Mouse (Mus musculus): ENCODE results near the gene Dnah3.

Dnah3 gene

DNA sequence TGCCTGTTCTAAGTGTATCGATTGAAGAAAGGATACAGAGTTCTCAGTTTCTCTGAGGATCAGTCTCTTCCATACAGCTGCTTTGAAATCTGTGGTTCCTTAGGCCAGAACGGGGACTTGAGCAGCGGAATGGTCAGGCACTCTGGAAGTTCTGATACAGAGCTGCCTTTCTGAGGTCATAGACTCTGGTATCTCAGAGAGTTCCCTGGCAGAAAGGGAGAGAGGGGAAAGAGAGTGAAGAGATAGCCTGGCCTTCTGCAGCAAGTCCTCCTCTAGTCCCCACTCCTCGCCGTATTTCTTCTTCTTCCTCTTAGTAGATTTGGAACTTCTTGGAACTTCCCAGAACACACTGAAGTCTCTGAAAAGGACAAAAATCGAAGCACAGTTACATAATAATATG is at the start of gene Dnah3:
Gene Dnah3, minus strand, starts transcription at position 101 of the 400 bp plus-strand sequence.
- no peak for DNase-seq (ENCODE audit: low spot score)

DNA sequence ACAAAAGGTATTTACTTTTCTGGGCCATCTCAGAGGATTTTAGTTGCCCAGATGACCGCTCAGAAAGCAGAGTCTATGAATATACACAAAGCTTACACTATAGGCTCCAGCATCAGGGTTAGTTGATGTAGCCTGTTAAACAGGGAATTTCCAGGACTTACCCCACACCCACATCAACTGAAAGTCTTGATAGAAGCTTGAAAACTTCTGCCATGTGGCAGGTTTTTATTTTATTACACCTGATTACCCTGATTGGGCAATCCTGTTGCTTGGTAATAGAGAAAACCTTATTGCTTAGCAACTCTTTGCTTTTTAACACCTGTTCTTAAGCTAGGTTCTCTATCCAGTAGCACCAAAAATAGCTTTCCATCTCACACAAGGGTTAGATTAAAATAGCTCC is 47.7 kb upstream of the Dnah3 start:
- no peak for DNase-seq (ENCODE audit: low spot score)

DNA sequence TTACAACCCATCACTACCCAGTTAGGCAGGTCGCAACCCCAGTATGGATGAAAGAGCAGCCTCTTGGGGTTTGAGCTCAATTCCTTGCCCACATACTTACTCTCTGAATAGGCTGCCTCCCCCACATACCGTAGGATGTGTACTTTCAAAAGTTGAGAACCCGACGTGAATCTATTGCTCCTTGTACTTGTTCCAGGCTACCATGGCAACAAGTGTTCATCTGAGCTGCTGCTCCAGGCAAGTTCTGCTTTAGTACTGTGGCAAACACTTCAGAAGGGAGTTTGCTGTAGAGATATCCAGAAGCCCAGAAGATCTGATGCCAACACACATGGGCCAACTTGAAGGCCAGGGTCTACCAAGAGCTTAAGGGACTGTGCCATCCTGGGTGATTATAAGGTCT is 33.9 kb upstream of the Dnah3 start:
- no peak for DNase-seq (ENCODE audit: low spot score)

DNA sequence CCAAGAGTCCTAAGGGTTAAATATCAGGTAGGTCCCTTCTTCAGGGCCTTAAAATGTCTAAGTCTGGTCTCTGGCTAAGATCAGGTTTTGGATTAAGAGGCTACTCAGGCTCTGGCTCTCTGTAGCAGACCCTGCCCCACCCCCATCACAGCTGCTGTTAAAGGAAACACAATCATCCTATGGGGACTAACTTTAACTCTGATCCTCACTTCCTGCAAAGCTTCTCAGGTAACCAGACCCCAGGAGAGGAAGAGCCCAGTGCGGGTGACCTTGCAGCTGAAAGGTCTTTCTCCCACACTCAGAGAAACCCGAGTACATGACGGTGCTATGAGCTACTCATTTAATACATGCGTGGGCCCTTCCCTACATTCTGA is 32.6 kb upstream of the Dnah3 start:
- DNase-seq (ENCODE audit: low spot score) = no peak

DNA sequence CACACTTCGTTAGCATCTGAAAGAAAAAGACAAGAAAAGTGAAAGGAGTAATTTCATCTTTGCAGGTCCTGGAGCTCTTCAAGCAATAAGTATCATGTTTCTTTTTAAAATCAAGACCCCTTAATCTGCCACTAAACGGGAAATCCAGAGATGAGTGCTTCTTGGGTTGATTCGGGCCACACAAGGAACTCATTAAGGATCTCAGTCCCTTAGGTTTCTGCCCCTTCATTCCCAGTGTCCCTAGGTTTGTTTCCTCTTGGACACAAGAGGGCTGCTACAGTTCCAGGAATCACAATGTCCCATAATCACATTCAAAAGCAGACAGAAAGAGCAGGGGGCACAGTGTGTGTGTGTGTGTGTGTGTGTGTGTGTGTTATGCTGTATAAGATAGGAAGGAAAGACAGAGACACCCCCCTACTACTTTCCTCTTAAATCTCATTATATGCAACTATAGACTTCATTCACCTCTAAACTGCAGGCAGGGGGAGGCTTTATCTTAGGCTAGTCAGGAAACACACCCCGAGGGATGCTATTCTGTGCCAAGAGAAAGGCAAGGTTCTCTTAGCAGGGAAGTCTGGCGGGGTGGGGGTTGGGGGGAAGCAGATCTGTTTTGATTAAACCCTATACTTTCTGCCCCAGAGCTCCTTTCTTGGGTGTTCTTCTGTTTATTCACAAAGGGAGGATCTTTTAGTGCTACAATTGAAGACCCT is 32.1 kb upstream of the Dnah3 start:
- no peak for DNase-seq (ENCODE audit: low spot score)

DNA sequence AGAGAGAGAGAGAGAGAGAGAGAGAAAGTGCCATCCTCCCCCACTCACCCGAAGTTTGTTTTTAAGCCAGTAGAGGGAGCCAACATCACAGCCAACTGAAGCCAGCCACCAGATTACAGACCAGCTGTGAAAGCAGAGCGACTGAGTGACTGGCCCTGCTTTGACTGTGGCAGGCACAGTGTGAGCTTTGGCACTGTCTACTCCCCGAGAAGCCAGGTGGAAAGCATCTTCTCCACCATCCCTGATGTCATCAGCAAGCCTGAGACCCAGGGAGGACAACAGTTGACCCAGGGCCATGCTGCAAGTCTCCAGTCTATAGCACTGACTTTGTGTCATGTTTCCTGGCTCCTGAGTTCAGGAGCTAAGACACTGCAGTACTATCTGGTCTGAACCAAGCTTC is 29.8 kb upstream of the Dnah3 start:
- DNase-seq (ENCODE audit: low spot score) = peak; percentile 54

DNA sequence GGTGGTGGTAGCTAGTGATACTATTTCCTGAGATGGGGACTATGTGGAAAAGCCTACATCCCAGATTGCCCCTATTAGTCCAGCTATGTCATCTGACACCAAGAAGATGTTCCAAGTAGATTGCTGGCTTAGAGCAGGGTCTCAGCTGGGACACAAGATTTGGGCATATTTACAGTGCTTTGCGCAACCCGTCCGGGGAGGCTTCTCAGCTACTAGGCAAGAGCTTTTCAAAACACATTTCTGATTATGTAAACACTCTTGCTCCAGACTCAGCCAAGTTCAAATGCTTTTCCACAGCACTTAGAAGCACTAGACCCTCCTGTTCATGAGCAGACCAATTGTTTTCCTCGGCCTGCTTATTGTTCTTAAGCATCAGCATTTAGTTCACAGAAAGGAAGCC is 28.7 kb upstream of the Dnah3 start:
- no peak for DNase-seq (ENCODE audit: low spot score)

DNA sequence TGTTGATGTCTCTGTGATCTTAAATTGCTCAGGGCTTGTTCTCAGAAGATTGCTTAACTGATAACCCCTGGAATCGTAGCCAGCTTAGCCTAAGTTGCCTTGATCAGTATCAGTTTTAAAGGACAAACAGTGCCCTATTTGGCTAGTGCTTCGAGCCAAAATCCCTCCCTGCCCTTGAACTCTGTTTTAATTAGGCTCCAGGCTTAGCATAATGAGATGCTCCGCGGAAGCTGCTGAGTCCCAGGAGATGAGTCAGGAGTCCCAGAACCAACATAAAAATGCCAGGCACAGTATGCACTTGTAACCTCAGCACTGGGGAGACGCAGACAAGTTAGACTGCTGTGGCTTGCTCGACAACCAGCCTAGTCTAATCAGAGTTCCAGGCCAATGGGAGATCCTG is 22.4 kb upstream of the Dnah3 start:
- no peak for DNase-seq (ENCODE audit: low spot score)

DNA sequence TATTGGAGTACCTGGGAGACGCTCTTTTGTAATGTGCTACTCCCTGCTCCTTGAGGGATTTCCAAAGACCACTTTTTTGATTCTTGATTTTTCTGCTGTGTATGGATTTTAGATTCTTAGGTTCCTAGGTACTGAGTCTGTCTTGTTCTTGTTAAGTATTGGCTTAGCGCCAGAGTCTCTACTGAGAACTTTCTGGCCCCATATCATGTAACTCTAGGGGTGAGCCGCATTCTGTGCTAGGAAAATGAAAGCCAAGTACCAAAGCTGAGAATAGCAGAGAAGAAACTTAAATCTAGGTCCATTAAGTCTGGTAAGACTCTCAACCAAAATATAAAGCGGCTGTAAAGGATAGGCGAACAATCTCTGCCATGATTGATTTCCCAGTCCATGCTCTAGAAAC is 21.9 kb upstream of the Dnah3 start:
- DNase-seq (ENCODE audit: low spot score) = no peak

DNA sequence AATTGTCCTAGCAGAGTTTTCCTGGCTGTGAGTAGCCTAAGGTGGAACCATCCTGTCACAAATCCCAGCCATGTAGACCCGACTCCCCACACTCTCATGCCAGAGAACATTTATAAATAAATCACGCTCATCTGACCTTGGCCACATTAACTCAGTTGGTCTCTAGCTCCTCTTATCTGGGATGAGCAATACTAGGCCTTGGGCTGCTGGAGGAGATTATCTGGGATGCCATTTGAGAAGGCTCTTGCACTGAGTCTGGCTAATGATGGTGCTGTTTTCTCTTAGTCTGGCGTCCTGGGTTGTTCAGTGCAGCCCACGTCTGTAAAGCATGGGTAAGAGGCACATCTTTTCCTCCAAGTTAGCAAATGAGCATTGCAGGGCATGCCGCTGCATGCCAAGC is 14.6 kb upstream of the Dnah3 start:
- DNase-seq (ENCODE audit: low spot score) = no peak

DNA sequence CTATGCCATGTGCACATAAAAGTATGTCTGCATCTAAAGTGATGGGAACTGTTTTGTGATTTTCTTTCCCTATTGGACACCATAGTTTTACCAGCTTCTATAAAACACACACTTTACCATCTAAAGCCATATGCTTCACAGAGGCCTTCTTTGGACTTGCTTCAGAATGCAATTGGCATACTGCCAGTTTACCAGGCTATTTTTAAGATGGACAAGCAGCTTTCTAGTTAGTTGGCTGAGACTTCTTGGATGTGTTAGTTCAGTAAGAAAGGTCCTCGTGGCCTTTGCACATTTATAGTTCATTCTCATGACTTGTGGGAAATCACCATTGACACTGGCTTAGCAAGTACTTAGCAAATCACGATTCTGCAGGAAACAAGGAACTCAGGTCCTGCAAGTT is 11.3 kb upstream of the Dnah3 start:
- DNase-seq (ENCODE audit: low spot score) = no peak

DNA sequence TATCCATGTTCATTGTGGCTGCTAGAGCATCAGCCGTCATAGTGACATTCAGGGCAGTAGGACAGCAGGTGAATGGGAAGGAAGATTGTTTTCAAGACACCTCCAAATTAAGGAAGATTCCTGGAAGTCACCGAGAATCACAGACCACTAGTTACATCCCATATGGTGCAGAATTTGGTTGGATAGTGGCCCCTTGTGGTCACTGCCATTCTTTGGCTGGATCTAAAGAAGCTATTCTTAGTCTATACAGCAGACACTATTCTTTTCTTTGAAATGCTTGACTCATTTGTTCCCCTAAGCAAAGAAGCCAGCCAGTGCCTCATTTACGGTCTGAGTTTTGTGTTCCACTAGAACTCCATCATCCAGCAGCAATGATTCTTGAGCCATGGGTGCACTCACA is 9.9 kb upstream of the Dnah3 start:
- no peak for DNase-seq (ENCODE audit: low spot score)

DNA sequence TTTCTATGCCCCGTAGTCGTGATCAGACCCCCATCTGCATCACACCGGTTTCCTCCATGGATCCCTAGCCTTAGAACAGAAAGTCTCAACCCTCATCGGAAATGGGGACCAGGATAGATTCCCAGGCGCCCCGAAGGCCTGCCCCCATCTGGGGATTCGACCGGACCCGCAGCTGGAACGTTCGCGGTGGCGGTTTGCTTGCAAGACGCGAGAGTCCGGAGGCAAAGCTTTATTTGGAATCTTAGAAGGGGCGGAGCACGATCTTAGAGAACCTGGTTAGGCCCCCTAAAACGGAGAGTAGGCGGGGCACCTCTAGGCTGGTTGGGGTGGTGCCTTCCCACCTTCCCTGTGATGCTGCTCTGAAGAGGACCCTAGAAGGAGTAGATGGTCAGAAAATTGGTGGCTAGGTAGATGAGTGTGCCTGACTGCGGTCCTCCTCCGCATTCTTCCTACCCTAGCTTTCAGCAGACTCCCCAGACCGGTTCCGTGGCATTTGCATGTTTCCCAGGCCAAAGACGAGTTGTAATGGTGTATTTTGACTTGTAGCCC is 8.0 kb upstream of the Dnah3 start:
- peak; percentile 43 for DNase-seq (ENCODE audit: low spot score)

DNA sequence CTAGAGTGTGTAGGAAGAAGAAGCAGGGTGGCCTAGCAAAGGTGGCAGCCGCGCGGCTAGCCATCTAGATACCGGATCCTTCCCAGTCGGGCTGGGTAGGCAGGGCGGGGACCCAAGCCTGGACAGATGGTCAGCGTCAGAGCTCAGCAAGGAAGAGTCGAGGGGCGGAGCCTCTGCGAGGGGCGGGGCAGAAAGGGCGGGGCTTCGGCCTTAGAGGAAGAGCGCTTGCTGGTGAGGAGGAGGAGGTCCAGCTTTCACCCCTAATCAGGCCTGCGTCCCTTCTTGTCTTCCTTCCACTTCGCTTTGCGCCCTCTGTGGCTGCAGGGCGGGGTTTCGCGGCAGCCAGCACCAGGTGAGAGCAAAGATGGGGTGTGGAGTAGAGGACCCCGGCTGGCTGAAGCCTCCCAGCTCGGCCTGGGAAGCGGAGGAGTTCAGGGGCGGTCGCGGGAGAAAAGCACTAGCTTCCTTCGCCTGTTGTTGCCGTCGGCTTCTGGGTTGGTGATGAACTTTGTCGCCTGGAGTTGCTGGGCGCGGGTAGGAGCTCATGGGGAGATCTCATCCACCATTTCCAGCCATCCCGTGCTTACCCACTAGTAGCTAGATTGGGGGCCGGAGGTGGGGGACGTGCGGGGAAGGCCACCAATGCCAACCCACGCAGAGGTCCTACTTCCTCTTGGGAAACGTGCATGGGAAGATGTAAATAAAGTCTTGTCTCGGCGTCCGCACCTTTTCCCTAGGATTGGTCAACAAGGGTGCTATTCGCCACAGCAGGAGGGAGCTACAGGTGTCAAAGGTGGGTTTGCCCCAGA is 7.3 kb upstream of the Dnah3 start, which contains the start of gene Tmem159:
Gene Tmem159, plus strand, starts transcription at position 190 of the 809 bp plus-strand sequence.
- peak; percentile 85 for DNase-seq (ENCODE audit: low spot score)

DNA sequence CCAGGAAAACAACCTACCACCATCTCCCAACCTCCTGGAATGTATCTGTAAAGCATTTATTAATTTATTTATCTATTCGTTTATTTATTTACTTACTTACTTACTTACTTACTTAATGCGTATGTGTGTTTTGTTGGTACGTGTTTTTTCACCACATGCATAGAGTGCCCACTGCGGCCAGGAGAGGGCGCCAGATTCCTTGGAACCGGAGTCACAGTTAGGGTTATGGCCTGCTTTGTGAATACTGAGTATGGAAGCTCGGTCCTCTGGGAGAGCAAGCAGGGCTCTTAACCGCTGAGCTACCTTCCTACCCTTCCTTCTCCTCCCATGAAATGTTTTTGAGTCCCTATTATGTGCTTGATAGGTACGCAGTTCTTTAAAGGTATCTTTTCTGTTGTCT is 3.3 kb upstream of the Dnah3 start:
- peak; percentile 83 for DNase-seq (ENCODE audit: low spot score)

DNA sequence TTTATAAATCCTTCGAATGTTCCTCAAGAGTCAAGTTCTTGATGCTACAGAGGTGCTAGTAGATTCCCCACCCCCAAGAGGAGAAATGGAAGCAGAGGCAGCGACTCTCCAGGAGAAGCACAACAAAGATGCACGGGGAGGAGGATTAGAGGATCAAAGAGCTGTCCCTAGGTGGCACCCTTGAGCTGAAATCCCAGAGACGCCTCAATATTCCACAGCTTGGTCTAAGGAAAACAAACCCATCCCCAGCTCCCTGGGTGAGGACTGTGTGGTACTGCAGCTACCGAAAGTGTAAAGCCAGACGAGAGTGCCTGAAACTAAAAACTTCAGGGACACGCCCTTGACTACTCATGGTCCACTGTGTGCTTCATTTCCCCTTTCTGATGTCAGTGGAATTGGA is 2.8 kb upstream of the Dnah3 start:
- DNase-seq (ENCODE audit: low spot score) = peak; percentile 61

DNA sequence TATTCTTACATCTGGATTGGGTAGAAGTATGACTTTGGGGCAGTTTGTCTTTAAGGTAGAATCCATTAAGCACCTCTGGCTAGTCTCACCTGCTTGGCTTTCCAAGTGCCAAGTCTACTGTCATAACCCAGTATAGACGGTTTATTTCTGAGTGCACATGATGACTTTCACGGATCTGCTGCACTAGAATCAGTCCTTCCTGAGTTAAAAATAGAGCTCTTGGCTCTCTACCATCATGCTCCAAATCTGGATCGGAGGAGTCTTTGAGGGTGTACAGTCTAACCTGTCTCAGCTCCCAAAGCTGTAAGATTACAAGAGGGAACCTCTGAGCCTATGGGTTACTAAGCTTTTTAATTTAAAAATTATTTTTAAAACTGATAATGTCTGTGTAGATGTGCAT is 864 bp downstream of the Dnah3 start:
- no peak for DNase-seq (ENCODE audit: low spot score)

DNA sequence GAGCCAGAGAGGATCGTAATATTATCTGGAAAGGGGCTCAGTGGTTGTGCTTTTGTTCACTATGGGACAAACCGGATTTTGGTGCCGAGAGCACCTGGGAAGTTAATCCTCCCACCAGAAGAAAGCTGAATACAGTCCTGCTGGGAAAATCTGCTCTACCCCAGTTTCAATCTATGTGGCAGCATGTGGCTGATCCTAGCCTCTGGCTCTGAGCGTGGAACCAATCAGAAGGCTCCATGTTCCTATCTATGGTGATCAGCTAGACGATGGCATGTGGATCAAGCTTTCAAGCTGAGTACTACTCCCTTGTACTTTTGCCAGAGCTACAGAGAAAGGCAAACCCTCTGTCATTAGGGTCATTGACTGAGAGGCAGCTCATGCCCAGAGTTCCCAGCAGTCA is 2.0 kb downstream of the Dnah3 start:
- no peak for DNase-seq (ENCODE audit: low spot score)

DNA sequence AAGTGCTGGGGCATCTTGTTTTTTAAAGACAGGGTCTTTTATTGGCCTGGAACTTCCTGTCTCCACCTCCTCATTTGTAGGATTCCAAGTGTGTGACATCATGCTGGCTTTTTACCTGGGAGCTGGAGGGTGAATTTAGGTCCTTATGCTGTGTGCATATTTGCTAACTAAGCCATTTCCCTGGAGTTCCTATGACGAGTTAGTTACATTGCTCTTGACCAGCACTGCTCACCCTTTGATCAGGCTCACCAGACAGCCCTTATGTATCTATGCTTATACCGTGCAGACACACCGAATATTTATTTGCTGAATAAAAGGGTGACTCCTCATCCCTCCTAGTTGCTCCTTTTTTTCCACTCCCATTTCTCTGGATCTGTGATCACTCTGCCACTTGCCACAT is 14.9 kb downstream of the Dnah3 start:
- DNase-seq (ENCODE audit: low spot score) = no peak

DNA sequence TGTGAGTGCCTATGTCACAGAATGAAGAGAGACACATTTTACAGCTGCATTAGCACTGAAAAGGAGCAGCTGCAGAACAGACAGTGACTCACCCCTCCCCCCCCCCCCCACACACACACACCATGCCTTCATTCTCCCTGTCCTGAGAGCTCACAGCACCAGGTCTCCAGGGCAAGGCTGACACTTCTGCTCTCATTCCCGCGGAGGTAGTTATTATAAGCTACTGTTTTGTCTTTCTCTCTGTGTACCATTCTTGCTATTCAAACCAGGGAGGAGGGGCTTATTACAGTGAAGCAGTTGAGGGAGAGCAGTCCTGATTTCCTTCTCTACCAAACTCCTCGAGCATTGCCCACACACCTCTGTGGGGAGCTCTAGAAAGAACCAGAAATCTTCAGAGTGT is 25.9 kb downstream of the Dnah3 start:
- DNase-seq (ENCODE audit: low spot score) = no peak

DNA sequence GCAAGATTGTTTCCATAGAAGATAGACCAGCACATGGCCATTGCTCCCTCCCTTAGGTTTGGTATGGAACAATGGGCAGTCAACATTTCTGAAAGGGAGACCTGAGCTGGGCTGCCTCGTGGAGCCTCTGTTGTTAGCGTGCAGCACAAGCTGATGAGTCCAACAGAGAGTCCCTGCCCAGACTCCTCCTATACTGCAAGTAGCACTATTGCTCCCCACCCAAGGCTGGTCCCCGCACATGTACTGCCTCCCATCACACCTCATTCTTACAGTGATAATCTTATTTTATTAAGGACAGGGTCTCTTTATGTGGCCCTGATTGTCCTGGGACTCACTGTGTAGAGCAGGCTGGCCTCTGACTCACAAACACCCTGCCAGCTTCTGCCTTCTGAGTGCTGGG is 27.0 kb downstream of the Dnah3 start:
- DNase-seq (ENCODE audit: low spot score) = no peak

DNA sequence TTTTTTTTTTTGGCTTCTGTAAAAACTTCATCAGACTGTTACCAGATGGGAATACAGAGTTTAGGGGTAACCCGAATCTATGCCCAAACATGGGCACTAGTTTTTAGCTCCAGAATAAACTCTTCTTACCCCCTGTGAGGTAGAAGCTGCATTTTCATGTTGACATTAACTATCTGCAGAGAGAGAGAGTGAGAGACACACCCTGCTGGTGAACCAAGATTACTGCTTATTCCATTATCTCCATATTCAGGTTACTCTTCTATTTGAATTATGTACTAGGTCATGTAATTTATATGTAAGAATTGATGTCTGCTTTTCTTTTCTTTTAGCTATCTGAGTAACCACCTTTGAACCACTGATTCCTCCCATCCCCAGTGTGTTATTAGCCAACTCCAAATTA is 31.0 kb downstream of the Dnah3 start:
- DNase-seq (ENCODE audit: low spot score) = no peak

DNA sequence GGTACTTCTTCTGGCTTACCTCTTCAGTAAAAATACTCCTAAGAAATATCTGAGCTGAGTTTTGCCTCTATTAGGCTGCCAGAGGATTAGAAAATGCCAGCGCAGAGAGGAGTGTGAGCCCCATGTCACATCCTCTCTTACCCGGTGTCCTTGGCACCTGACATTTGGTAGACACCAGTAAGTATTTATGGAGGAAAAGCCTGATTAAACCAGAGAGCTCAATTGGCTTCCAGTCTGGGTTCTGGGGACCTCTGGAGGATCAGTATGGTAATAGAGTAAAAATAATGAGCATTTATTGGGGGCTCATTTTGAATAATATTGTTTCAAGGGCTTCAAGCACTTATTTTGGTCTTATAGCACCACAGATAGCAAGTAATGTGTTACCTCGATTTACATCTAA is 39.6 kb downstream of the Dnah3 start:
- no peak for DNase-seq (ENCODE audit: low spot score)

DNA sequence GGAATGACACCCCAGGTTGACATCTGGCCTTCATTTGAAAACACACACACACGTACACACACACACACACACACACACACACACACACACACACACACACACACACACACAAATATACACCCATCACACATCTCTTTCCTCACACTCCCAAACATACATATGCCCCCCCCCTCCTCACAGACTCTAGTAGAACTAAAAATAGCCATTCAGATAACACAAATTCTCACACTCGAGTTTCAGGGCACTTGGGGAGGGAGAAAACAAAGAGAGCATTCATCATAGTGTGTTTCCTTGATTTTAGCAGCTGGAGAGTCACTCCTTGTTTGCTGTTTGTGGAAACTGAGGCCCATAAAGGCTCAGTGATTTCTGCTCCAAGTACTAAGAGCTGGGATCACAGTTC is 41.1 kb downstream of the Dnah3 start:
- no peak for DNase-seq (ENCODE audit: low spot score)
